Mouse (Mus musculus) Muller cell, postnatal 12 days (primary cell): ENCODE results near the gene Trim10.
A peak's percentile ranks its signal among the peaks of the same experiment; 100 is the strongest.

ENCODE experiments used
- DNase-seq: peaks from one replicate; pipeline ENCODE4 v3.0.0-alpha.2; 2015; ENCODE audit errors: inconsistent ontology term

Gene Trim10

DNA sequence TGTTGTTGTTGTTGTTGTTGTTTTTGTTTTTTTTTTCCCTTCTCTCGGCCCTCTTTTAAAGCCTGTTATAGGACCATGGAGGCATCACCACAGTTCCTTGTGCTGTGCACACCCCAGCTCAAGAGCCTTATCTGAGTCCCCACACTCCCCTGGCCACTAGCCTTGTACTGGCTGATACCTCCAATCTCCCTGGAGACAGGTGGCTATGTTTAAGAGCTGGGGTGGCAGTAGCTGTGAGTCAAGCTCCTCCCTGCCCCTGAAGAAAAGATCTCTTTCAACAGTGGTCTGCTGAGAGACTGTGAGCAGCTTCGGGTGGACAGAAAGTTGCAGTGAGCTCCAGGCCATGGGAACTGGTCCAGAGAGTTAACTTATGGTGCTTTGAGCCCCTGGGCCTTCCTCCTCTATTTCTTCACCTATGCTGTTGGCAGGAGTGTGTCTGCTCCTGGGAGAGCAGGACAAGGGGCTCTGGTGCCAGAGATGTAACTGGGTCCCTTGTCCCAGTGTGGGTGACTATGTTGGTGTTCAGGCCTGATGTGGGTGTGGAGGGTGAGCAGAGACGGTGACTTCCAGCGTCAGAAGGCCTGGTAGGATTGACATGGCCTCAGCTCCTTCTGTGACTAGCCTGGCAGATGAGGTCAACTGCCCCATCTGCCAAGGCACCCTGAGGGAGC is at the start of gene Trim10:
TSS of gene Trim10 (plus strand) at position 291 of the 671 bp plus-strand sequence.
- no peak for DNase-seq

DNA sequence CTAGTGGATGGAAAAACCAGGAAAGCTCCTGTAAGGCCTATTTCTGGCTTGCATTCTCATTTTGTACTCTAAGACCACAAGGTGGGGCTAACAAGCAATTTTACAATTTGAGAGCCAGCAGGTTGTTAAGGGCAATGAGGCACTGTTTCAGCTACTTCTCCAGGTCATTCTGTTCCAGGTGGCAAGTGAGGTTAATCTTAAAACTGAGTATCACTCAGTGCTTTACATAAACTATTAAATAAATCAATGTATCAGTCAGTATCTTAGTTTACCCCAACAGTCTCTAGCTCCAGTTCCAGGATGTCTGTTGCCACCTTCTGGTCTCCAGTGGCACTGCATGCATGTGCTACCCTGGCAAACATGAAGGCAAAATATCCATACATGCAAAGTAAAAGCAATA is 45.4 kb upstream of the Trim10 start:
- peak; percentile 50 for DNase-seq

DNA sequence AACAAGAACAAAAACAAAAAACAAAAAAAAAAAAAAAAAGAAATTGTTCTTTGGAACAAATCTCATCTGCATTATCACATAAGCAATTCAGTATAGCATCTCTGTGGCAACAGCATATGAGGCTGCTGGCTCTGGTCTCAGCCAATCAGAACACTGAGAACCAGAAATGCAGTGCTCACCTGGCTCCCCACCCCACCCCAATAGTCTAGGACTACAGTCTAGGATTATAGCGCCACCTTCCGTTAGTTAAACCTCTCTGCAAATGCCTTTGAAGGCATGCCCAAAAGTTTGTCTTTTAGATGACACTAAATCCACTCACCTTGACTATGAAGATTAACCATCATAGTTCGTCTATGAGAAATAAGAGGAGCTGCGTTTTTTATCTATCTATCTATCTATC is 43.8 kb upstream of the Trim10 start:
- DNase-seq, result peak; percentile 11

DNA sequence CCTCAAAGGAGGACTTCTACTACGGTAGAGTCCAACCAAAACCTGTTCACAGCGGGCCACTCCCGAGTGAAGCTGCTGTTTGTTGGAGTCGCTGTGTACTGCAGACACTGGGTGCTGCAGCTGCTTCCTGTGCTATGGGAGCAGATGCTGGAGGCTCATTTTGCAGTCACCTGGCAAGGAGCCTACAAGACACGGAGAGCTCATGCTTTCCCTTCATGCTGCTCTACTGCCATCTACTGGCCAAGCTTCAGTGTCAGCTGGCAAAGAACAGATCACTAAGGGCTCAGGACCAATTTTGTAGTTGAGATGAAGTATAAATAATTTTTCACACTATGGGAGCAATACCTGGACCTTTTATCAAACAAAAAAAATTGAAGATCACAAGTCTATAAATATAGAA is 43.4 kb upstream of the Trim10 start:
- peak; percentile 56 for DNase-seq

DNA sequence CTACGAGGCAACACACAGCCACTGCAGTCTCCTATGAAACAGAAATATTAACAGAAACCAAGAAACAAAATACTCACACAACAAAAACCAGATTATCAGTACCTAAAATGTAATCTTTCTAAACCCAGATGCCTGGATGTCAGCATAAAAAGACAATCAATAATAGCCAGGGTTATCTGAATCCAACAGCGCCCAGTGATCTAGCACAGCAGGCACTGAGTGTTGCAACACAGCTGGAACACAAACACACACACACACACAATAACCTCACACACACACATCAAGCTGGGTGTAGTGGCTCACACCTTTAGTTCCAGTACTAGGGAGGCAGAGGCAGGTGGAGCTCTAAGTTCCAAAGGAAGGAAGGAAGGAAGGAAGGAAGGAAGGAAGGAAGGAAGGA is 40.9 kb upstream of the Trim10 start:
- DNase-seq, result no peak

DNA sequence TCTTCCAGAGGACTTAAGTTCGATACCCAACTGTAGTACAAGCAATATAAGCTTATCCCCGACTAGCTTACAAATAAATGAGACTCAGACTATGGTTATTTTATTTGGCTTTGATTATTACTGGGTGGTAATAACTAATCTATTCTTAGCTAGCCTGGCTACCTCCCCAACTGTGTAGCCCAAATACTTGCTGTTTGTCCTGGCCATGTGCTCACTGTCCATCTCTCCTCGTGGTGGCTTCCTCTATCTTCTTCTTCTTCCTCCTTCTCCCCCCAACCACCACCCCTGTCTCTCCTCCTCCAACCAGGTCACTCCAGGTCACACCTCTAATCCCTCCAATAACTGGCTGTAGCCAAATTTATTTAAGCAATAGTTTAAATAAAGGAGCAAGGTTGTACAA is 38.9 kb upstream of the Trim10 start:
- no peak for DNase-seq

DNA sequence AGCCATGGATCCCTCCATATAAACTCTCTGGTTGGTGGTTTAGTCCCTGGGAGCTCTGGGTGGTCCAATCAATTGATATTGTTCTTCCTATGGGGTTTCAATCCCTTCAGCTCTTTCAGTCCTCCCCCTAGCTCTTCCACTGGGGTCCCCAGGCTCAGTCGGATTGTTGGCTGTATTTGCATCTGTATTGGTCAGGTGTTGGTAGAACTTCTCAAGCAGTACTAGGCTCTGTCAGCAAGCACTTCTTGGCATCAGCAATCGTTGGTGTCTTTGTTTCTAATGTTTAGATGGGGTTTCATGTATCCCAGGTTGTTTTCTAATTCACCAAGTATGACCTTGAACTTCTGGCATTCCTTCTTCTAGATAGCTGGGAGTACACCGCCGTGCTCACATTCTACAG is 36.7 kb upstream of the Trim10 start:
- DNase-seq, result no peak

DNA sequence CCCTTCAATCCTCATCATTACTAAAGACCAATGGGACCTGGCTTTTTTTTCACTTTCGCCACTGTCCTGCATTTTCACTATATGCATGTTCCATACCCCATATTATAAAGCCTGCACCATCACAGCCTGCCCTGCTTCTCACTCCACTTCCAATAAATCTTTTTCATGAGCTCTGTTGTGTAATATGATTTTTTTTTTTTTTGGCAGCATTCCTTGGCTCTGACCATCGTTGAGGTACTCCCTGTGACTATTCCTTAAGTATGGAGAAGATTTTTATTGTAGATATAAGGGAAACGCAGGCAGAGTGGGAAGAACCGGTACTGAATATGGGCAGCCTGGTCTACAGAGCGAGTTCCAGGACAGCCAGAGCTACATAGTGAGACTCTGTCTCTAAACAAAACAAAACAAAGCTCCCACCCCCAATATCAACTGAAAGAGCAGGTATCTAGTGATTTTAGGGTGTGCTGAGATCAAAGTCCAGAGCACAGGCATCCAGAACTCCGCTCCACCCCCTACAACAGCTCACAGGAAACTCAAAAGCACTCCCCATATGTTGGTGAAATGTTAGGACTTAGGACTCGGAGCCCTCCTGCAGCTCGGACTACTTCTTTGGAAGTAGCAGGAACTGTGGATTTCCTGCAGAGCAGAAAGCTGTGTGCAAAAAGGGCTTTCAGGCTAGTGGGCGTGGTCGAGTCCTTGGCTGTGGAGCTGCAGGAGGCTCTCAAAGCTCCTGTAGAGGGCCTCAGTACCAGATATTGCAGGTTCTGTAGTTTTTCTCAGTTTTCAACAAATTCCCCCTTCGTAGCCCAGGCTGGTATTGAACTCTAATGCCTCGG is 33.6 kb upstream of the Trim10 start:
- no peak for DNase-seq

DNA sequence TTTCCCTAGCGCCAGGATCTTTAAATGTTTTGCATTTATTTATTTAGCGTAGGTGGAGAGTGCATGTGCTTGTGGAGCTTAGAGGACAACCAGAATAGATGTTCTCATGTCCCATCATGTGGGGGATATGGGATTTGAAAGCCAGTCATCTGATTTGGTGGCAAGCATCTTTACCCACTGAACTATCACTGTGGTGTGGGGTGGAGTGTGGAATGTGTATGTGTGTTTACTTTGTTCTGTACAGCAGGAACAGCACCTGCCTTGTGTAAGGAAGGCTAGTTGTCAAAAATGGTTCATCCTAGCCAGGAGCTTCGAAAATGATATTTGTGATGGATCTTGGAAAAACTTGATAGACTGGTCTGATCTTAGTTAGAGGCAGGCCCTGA is 33.0 kb upstream of the Trim10 start:
- DNase-seq, result peak; percentile 28

DNA sequence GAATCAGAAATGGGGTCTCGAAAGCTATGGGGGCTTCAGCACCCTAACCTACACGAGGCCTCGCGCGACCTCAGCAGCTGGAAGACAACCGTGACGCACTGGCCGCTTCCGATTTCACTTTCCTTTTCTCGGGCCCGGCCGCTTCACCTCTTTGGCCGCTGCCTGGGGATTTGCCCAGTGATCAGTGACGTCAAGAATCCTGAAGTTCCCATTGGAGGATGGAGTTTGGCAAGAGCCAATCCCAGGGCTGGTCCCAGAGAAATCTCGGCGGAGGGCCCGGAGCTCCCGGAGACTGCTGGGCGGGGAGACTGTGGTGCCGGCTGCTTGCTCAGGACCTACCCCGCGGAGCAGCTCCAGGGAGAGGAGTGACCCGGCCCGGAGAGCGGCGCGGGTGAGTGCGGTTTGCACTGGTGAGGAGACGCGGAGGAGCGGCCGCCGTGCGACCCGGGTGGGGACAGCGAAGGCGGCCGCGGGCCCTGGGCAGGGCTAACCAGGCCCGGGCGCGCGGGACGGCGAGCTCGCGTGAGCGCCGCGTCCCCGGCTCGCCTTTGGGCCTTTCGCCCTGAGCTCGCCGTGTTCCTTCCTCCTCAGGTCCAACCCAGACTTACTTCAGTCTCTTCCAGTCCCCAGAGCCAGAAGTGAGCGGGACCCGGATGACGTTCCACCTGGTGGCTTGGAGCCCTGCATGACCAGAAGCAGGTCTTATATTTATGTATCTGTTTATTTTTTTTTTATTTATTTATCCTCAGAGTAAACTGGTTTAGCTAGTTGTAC is 32.3 kb upstream of the Trim10 start, which contains the start of gene Trim26:
TSS of gene Trim26 (plus strand) at position 261 of the 774 bp plus-strand sequence.
- peak; percentile 99 for DNase-seq

DNA sequence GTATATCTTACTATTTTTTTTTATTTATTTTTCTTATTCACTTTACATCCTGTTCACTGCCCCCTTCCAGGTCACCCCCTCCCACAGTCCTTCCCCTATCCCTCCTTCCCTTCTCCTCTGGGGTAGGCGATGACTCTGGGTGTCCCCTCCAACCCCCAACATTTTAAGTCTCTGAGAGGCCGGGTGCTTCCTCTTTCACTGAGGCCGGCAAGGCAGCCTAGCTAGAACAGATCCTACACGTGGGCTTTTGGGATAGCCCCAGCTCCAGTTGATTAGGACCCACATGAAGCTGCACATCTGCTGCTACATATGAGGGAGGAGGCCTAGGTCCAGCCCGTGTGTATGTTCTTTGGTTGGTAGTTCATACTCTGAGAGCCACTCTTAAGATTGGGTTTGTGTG is 30.4 kb upstream of the Trim10 start:
- no peak for DNase-seq

DNA sequence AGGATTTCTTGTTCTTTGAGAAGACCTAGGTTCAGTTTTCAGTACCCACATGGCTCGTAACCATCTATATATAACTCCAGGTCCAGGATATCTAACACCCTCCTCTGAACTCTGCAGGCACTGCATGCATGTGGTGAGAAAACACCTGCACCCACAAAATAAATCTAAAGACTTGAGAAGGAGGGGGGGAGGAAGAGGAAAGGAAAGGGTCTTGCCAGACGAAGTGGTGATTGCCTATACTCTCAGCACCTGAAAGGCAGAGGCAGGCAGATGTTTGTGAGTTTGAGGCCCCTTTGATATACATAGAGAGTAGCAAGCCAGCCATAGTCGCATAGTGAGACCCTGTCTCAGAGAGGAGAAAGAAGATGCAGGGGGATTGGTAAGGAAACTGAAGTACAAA is 29.4 kb upstream of the Trim10 start:
- no peak for DNase-seq

DNA sequence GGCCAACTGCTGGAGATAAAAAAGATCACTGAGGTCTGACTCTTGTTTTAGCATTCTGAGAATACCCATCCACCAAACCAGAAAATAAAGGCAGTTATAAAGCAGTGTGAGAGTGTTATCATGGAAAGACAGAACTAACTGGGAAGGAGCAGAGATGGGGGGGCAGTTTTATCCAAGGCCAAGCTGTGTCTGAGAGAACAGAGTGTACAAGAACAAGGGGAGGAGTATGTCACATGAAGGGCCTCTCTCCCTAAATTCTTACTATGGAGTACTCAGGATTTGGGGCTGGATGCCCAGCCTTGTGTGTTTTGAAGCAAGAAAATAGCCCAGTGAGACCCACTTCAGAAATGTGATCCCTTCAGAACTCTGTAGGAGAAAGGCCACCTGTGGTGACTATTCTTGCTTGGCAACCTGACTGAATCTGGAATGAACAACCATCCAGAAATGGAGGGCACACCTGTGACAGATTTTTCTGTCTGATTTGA is 28.4 kb upstream of the Trim10 start:
- DNase-seq, result no peak

DNA sequence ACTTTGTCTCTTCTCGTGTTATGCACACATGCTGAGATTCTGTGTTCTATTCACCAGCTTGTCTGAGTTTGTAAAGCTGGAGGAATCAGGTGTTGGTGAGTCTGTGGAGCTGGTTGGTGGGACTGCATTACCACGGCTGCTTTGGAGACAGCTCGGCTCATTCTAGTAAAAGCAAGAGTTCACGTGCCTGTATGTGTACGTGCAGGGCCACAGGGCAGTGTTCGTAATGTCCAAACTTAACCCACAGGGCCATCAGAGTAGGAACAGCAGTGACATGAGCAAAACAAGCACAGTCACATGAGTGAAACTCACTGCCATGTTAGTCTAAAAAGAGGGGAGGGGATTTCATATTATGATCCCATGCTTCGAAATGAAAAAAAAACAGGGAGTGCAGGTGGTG is 25.7 kb upstream of the Trim10 start:
- no peak for DNase-seq

DNA sequence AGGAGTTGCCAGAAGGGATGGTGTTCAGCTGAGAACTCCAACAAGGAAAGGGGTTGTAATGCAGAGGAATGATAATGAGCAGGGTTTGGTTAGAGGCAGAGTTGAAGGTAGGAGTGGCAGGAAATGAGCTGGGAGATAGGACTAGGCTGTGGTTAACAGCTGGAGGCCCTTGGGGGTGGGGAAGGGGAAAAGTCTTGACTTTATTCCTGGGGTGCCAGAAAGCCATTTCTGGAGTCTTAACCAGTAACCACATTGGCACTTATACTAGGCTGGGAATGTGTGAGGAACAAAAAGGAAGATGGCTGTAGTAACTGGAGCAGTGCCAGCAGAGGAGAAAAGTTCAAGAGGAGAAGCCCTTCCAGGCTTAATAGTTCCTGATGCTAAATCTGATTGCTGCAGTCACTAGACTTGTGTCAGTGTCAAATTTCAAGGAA is 25.1 kb upstream of the Trim10 start:
- peak; percentile 51 for DNase-seq

DNA sequence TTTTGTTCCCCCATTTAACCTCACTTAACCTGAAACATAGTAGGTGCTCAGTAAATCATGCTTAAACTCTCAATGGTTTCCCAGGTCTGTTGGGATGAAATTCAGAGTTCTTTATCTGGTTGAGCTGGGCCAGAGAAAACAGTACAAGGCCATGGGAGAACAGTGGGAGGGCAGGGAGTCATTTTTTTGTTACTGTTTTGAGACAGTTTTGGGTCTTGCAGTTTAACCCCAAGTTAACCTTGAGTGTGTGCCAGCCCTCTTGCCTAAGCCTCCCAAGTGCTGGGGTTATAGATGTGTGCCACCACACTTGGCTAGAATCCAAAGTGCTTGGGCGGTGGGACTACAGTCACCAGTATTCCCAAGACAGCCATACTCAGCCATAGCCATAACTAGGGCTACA is 24.6 kb upstream of the Trim10 start:
- no peak for DNase-seq

DNA sequence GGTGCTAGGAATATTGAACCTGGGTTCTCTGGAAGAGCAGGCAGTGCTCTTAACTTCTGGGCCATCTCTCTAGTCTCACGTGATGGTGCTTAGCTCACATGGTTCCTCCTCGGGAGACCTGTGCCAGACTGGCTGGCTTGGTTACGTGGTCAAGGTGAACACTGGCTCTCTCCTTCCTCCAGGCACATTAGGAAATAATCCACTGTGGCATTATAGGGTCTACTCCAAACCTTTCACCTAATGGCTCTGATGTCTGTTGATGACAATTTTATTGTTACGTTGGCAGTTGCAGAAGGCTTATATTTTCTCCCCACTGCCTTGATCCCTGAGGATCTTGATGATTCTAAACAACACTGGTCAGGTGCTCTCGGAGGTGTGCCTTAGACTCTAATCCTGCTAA is 20.5 kb upstream of the Trim10 start:
- DNase-seq, result no peak

DNA sequence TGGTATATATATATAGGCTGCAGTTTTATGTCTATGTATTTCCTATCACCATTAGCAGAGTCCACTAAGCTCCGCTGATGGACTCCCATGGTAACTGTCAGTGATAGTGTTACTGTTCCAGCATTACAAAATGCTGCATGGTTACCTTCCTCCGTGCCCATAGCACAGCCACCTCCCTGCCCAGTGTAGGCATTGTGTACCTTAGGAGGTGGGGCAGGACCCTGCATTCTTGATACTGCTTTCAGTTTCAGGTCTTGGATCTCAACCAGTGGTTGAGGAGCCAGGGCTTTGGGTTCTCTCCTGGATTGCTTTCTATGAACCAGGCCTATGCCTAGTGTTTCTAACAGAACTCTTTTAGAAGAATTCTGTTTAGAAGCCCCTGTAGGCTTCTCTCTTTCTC is 19.4 kb upstream of the Trim10 start:
- no peak for DNase-seq

DNA sequence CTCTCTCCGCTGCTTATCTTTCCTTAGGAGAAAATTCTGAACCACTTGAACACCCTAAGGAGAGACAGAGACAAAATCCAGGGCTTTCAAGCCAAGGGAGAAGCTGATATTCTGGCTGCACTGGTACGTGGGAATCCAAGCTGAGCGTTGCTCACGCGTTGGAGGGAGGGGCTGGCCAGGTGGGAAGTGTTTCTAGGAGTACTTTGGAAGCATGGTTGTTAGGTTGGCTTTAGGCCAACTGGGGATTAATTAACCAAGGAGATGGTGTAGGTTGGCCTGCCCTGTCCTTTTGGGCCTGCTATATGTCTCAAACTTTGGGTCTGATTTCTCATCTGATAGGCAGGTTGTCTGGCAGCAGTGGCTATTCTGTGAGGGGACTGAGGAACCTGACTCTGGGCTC is 18.2 kb upstream of the Trim10 start:
- DNase-seq, result no peak

DNA sequence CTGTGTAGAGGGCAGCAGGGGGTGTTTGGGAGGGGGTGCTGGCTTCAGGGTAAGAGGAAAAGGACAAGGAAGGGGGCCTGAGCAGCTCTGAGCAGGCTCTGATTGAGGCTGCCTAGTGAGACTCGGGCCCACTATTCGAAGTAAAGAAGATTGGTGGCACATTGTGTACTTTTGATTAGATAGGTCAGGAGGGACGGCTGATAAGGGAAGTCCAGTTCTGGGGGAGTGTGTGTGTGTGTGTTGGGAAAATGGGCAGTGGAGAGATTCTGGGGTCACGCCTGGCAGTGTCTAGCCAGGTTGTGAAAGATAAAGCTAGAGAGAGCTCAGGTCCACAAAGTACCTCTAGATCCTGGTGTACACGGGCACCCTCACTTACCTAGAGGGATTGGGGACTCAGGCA is 17.7 kb upstream of the Trim10 start:
- DNase-seq, result no peak

DNA sequence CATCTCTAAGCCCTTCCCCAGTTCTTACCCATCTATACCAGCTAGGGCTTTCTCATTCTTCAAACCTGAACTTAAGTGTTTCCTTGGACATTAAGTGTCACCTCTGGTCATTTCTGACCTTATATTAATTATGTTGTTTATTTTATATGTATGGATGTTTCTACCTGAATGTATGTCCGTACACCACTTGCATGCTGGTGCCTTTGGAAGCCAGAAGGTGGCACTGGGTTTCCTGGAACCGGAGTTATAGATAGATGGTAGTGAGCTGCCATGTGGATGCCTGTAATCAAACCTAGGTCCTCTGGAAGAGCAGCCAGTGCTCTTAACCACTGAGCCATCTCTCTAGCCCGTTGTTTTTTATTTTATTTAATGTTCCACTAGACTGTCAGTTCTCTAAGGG is 13.9 kb upstream of the Trim10 start:
- no peak for DNase-seq

DNA sequence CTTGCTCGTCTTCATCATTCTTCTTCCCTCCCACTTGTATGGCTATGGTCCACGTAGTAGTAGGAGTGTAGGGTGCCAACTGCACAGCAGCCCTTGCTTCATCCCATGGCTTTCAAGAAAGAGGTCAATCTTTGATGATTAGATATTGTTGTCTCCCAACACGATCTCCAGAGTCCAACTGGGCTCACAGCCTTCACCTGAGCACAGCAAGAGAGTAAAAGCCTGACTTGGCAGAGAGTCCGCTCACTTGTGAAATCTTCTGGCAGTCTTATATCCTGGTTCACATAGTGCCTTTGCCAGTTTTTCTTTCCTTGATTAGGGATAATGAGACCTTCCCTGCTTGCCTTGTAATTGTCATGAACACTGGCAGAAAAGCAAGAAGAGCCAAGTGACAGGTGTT is 13.1 kb upstream of the Trim10 start:
- DNase-seq, result no peak
